In genomic region chr9:56606082-56606740, GRCm38 (mm10) we compare ENCODE assay signal across 10 mouse cellular contexts.
DNase-seq lines count a peak whose midpoint lies in the region; ATAC-seq and TF ChIP-seq lines count a peak whose summit lies in the region.
"Had no signal": no experiment of that assay in that cellular context is flagged by ENCODE, and none has a peak within 500 bp of the region (broad histone marks: within the 10 kb centered on the region; RNA-seq: fewer than 3 reads in every experiment).

No protein-coding gene starts in this region.

- peak; percentile 42 for DNase-seq in embryo, embryonic 10.5 days (ENCODE audit: low spot score)
- no peak for DNase-seq in embryo, embryonic 9.5 days (ENCODE audit: extremely low spot score)
- DNase-seq in layer of hippocampus, adult 2 months (ENCODE audit: low spot score in 2 of 2) = no peak
- DNase-seq in layer of hippocampus, adult 18-20 months (ENCODE audit: low spot score in 2 of 2) = no peak
- peak; percentile 83 for DNase-seq in midbrain, embryonic 11.5 days (ENCODE audit: low spot score, missing footprints)
- DNase-seq in gastrocnemius, postnatal 4 days (ENCODE audit: low spot score in 2 of 2) = no peak
- DNase-seq: cerebellum, adult 8-10 months had no signal

- H3K27me3 ChIP-seq in heart, embryonic 14.5 days (ENCODE audit: control insufficient read depth, insufficient read depth, low read length) = peaks cover 7% of the 10 kb centered on the region
- no peaks in the 10 kb centered on the region; the same call in none of the 2 replicates for H3K27me3 ChIP-seq in midbrain, embryonic 11.5 days (ENCODE audit: control insufficient read depth, insufficient read depth, low read length)
- 0 out of 2 replicates have a peak, but pooled peaks cover 2% of the 10 kb centered on the region for H3K27me3 ChIP-seq in intestine, embryonic 16.5 days (replicated peaks; ENCODE audit: control insufficient read depth, insufficient read depth, low read length)
- H3K27me3 ChIP-seq: lung, embryonic 15.5 days had no signal

- peaks cover 21 to 23% of the 10 kb centered on the region in 2 experiments for H3K4me1 ChIP-seq in heart, embryonic 14.5 days (ENCODE audit: control insufficient read depth in 2 of 2, insufficient read depth in 2 of 2, low read length in 2 of 2)
- peaks cover 24% of the 10 kb centered on the region for H3K4me1 ChIP-seq in midbrain, embryonic 11.5 days (ENCODE audit: control insufficient read depth, insufficient read depth, low read length)
- H3K4me1 ChIP-seq in intestine, embryonic 16.5 days (ENCODE audit: control insufficient read depth, insufficient read depth, low read length) = no peaks in the 10 kb centered on the region

- no peak overlapping the region for H3K9ac ChIP-seq in heart, embryonic 14.5 days (ENCODE audit: low read length)
- H3K9ac ChIP-seq in midbrain, embryonic 11.5 days (ENCODE audit: low read length) = no peak overlapping the region
- no peak overlapping the region for H3K9ac ChIP-seq in intestine, embryonic 16.5 days (ENCODE audit: low read depth, low read length)
- H3K9ac ChIP-seq: lung, embryonic 15.5 days had no signal

- no peak overlapping the region for H3K4me3 ChIP-seq in layer of hippocampus, adult 2 months
- H3K4me3 ChIP-seq in heart, embryonic 14.5 days (ENCODE audit: control insufficient read depth in 1 of 2, insufficient read depth in 1 of 2, low read depth in 1 of 2, low read length in 2 of 2) = peak overlapping the region in 1 of 2 experiments; percentile 36; a peak in 2 of 4 replicates
- no peak overlapping the region for H3K4me3 ChIP-seq in midbrain, embryonic 11.5 days (ENCODE audit: low read depth, low read length)
- H3K4me3 ChIP-seq in intestine, embryonic 16.5 days (ENCODE audit: low read length) = no peak overlapping the region
- H3K4me3 ChIP-seq: lung, embryonic 15.5 days had no signal

- H3K9me3 ChIP-seq in heart, embryonic 14.5 days (ENCODE audit: control insufficient read depth, low read length) = no peaks in the 10 kb centered on the region
- no peaks in the 10 kb centered on the region for H3K9me3 ChIP-seq in midbrain, embryonic 11.5 days (ENCODE audit: control insufficient read depth, low read length)
- no peaks in the 10 kb centered on the region for H3K9me3 ChIP-seq in intestine, embryonic 16.5 days (ENCODE audit: control insufficient read depth, low read length)
- H3K9me3 ChIP-seq: lung, embryonic 15.5 days had no signal

- ATAC-seq in heart, embryonic 14.5 days (ENCODE audit: insufficient number of reproducible peaks, insufficient read depth, low FRiP score, low read depth) = no peak
- no peak for ATAC-seq in midbrain, embryonic 11.5 days (ENCODE audit: low FRiP score)
- no peak for ATAC-seq in intestine, embryonic 16.5 days

- 0 out of 2 replicates have a peak overlapping the region, but pooled peaks have one; percentile 14 for H3K27ac ChIP-seq in layer of hippocampus, adult 2 months
- H3K27ac ChIP-seq in heart, embryonic 14.5 days (replicated peaks in 1 of 2; ENCODE audit: control insufficient read depth in 1 of 2, insufficient read depth in 1 of 2, low read depth in 2 of 2, low read length in 2 of 2) = peak overlapping the region; percentile 6 to 65; a peak in 2 of 4 replicates
- no peak overlapping the region for H3K27ac ChIP-seq in midbrain, embryonic 11.5 days (ENCODE audit: low read depth, low read length)
- H3K27ac ChIP-seq in intestine, embryonic 16.5 days (ENCODE audit: low read length) = no peak overlapping the region
- H3K27ac ChIP-seq: lung, embryonic 15.5 days had no signal

- no peak for TF ChIP-seq CTCF in layer of hippocampus, adult 2 months (conservative IDR thresholded peaks at IDR 0.05)

- H3K4me2 ChIP-seq in heart, embryonic 14.5 days (ENCODE audit: low read length) = peak overlapping the region; percentile 32
- H3K4me2 ChIP-seq in midbrain, embryonic 11.5 days = no peak overlapping the region
- no peak overlapping the region for H3K4me2 ChIP-seq in intestine, embryonic 16.5 days (ENCODE audit: low read depth, low read length)
- H3K4me2 ChIP-seq: lung, embryonic 15.5 days had no signal

- 46% methylated on average over 16 of the region's 16 CpGs for WGBS in heart, embryonic 14.5 days
- 77% methylated on average over 16 of the region's 16 CpGs for WGBS in midbrain, embryonic 11.5 days
- WGBS in intestine, embryonic 16.5 days = 55% methylated on average over 16 of the region's 16 CpGs

- no peaks in the 10 kb centered on the region for H3K36me3 ChIP-seq in heart, embryonic 14.5 days (ENCODE audit: control insufficient read depth, insufficient read depth, low read length)
- H3K36me3 ChIP-seq in midbrain, embryonic 11.5 days (ENCODE audit: control insufficient read depth, insufficient read depth, low read length) = no peaks in the 10 kb centered on the region
- H3K36me3 ChIP-seq in intestine, embryonic 16.5 days (ENCODE audit: control insufficient read depth, insufficient read depth, low read length) = no peaks in the 10 kb centered on the region
- H3K36me3 ChIP-seq: lung, embryonic 15.5 days had no signal

Comparison
In these comparisons a context has a peak if more than half of its experiments do, and no peak if none do; other contexts are left out.
1. DNase-seq: peak in embryo, embryonic 10.5 days (single experiment) and midbrain, embryonic 11.5 days (single experiment); none in embryo, embryonic 9.5 days (single experiment), layer of hippocampus, adult 2 months (0 of 2), layer of hippocampus, adult 18-20 months (0 of 2) and gastrocnemius, postnatal 4 days (0 of 2).
2. H3K27ac ChIP-seq: peak in layer of hippocampus, adult 2 months (single experiment) and heart, embryonic 14.5 days (2 of 2); none in midbrain, embryonic 11.5 days (single experiment) and intestine, embryonic 16.5 days (single experiment).